Mouse (Mus musculus) MEL-GATA-1-ER (cell line): ENCODE data around the gene Zfp599.

Experiments
- DNase-seq: peaks from one replicate; pipeline ENCODE4 v3.0.0-alpha.2; 2012; ENCODE audit warnings: low read depth; ENCODE audit errors: extremely low read depth

Zfp599 gene

GRCm38 (mm10) chr9:22224536-22225503 lies 34.9 kb downstream of the Zfp599 start:
- DNase-seq, result peak; percentile 81

DNA sequence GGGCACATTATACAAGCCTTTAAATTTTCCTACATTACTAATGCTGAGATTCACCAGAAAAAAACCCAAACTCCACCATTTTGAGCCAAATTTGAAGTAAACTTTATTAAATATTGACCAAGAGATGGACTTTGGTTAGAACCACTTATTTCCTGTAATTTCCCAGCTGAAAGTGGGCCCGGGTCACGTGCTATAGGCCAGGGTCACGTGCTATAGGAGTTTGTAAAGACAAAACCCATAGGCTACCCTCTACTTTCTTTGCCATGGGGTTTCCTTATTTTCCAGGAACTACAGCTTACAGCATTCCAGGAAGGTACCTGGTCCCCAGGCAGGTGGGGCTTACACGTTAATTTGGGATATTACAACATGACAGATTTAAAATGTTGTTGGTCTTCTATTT lies 35.6 kb downstream of the Zfp599 start:
- DNase-seq, result no peak

- no peak for DNase-seq
Observed at GRCm38 (mm10) chr9:22217858-22218493, 41.7 kb downstream of the Zfp599 start.

- DNase-seq, result no peak
Observed at GRCm38 (mm10) chr9:22216705-22217104, 43.0 kb downstream of the Zfp599 start.

DNA sequence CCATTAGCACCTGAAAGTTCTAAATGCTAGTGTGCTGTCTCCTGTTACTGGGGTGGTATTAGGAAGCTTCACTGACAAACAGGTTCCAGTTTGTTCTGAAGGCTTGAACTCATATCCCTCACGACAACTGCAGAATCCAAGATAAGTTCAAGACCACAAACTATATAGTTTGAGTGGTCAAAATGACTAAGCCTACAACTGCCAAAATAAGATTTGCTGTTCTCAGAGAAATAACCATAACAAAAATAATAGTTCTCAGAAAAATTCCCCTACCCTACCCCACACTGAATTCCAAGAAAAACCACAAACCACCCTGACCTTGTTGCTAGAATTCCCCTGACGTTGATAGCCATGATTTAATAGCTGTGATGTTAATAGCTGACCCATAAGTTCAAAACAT lies 45.1 kb downstream of the Zfp599 start:
- DNase-seq, result peak; percentile 81

DNA sequence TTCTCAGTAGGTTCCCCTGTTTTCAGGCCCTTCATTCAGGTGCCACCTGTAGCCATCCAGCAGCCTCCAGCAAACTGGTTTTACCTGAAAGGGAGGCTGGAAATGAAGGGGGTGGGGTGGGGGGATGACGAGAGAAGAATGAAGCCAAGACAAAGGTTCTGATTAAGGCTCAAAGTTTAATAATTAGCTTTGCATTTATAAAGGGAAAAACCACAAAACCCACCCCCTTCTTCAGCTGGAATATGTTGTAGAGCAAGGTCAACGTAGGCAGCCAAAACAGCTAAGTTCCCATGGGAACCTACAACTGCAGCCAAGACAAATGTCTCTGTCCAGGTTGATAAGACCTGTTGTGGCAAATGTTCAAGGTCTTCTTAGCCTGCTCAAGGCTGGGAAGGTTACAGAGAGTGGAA lies 45.9 kb downstream of the Zfp599 start:
- DNase-seq, result peak; percentile 61
